Mouse (Mus musculus) hindbrain, embryonic 14.5 days (tissue): ENCODE data around the gene Hspa2. TPM values are rescaled to one million over a fixed set of nuclear protein-coding genes. Genes with fewer than 3 reads are reported as not detected.
A peak's percentile ranks its signal among the peaks of the same experiment; 100 is the strongest.

Experiments
- ATAC-seq: fragments of 200-750 bp; cut with Nextera tagmentation; 2 replicates; pipeline ENCODE4 v1.8.0; 2017; ENCODE audit warnings: moderate number of reproducible peaks, mild to moderate bottlenecking, moderate TSS enrichment, moderate library complexity; ENCODE audit not compliant: low FRiP score
- DNase-seq: peaks from one replicate; pipeline ENCODE4 v3.0.0-alpha.2; 2015; ENCODE audit warnings: low spot score
- H3K27ac ChIP-seq: fragments of 300-500 bp; sonication (generic); 2 replicates; pipeline ENCODE4 v1.5.1; 2014; ENCODE audit warnings: mild to moderate bottlenecking, moderate library complexity
- H3K27me3 ChIP-seq: fragments of 300-500 bp; sonication (generic); 2 replicates; pipeline ENCODE4 v1.6.1; 2014; ENCODE audit warnings: mild to moderate bottlenecking, low read length, mixed read lengths; ENCODE audit not compliant: control insufficient read depth, insufficient read depth
- H3K36me3 ChIP-seq: fragments of 300-500 bp; sonication (generic); replicated peaks from 2 replicates; pipeline ENCODE4 v1.6.1; 2014; ENCODE audit not compliant: control insufficient read depth, insufficient read depth
- H3K4me1 ChIP-seq: fragments of 300-500 bp; sonication (generic); replicated peaks from 2 replicates; pipeline ENCODE4 v1.6.1; 2014; ENCODE audit warnings: antibody characterized with exemption, low read length, mixed read lengths; ENCODE audit not compliant: control insufficient read depth, insufficient read depth
- H3K4me2 ChIP-seq: fragments of 300-500 bp; sonication (generic); replicated peaks from 2 replicates; pipeline ENCODE4 v1.6.1; 2014; ENCODE audit warnings: mild to moderate bottlenecking, moderate library complexity
- H3K4me3 ChIP-seq: fragments of 300-500 bp; sonication (generic); replicated peaks from 2 replicates; pipeline ENCODE4 v1.5.1; 2014; ENCODE audit warnings: mild to moderate bottlenecking, low read length
- H3K9ac ChIP-seq: fragments of 300-500 bp; sonication (generic); 2 replicates; pipeline ENCODE4 v1.6.1; 2014
- H3K9me3 ChIP-seq: fragments of 300-500 bp; sonication (generic); 2 replicates; pipeline ENCODE4 v1.6.1; 2016; ENCODE audit warnings: low read length; ENCODE audit not compliant: control insufficient read depth
- WGBS: fragments of 180-500 bp; shearing (Covaris S2); extraction: QIAGEN DNeasy Blood & Tissue Kit; methylation state at CpG from one replicate; pipeline ENCODE4 v1.1.7; 2014; 5-methylcytosine and 5-hydroxymethylcytosine counted together
- polyA plus RNA-seq: library from polyadenylated mRNA; unstranded; fragments of >200 nt; fragmentation: Nextera tagmentation; extraction: Ambion mirVana; gene quantifications from 2 replicates; pipeline ENCODE4 v1.2.1, GENCODE M21; 2014

Hspa2 gene
- polyA plus RNA-seq, 1 experiment from 2014 or later = 6.4 TPM

DNA sequence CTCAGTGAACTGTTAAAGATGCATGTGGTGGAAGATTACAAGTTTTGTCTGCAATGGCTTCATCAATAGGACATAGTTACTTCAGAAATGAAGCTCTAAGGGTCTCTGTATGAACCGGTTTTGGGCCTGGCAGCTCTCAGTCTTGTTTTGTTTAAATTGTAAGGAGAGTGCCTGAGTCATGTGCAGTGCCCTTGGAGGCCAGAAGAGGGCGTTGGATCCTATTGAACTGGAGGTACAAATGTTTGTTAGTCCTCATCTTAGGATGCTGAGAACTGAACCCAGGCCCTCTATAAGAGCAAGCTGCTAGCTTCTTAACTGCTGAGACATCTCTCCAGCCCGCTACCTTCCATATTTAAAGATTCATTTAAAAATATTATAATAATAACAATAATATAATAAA, 2.3 kb upstream of the Hspa2 start:
- whole genome bisulfite sequencing = 58% methylated on average over 3 of the region's 3 CpGs
- no peaks in the 10 kb centered on the region for H3K36me3 ChIP-seq

GRCm38 (mm10) chr12:76402991-76403885, 738 bp upstream of the Hspa2 start:
- Histone ChIP-seq H3K9ac (peak overlapping the region; percentile 60), H3K9me3 (no peaks in the 10 kb centered on the region), H3K27ac (peak overlapping the region; percentile 86), H3K4me2 (peak overlapping the region; percentile 74), H3K27me3 (peaks cover 51% of the 10 kb centered on the region), H3K4me3 (peak overlapping the region; percentile 66), H3K36me3 (no peaks in the 10 kb centered on the region), H3K4me1 (peaks cover 12% of the 10 kb centered on the region; the same call in 1 of the 2 replicates)
- under 1% methylated on average over 54 of the region's 54 CpGs for WGBS
- DNase-seq (no peak), ATAC-seq (peak; percentile 90)

More for the DNA sequence above, 2.3 kb upstream of the Hspa2 start:
- no peak overlapping the region for H3K27ac ChIP-seq
- ATAC-seq = no peak
- peaks cover 37% of the 10 kb centered on the region for H3K27me3 ChIP-seq
- peaks cover 12% of the 10 kb centered on the region; the same call in 1 of the 2 replicates for H3K4me1 ChIP-seq
- no peak overlapping the region for H3K4me3 ChIP-seq
- no peak overlapping the region for H3K9ac ChIP-seq
- DNase-seq = no peak
- H3K4me2 ChIP-seq = no peak overlapping the region
- no peaks in the 10 kb centered on the region for H3K9me3 ChIP-seq

DNA sequence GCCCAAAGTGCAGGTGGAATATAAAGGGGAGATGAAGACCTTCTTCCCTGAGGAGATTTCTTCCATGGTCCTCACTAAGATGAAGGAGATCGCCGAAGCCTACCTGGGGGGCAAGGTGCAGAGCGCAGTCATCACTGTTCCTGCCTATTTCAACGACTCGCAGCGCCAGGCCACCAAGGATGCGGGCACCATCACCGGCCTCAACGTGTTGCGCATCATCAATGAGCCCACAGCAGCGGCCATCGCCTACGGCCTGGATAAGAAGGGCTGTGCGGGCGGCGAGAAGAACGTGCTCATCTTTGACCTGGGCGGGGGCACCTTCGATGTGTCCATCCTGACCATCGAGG, 833 bp downstream of the Hspa2 start:
- ATAC-seq = no peak
- peak overlapping the region; percentile 66 for H3K4me3 ChIP-seq
- peak overlapping the region; percentile 6; the same call in 1 of the 2 replicates for H3K9ac ChIP-seq
- peaks cover 12% of the 10 kb centered on the region; the same call in 1 of the 2 replicates for H3K4me1 ChIP-seq
- H3K27me3 ChIP-seq = peaks cover 54% of the 10 kb centered on the region
- H3K36me3 ChIP-seq = no peaks in the 10 kb centered on the region
- no peak for DNase-seq
- H3K27ac ChIP-seq = no peak overlapping the region
- WGBS = 6% methylated on average over 20 of the region's 20 CpGs
- no peaks in the 10 kb centered on the region for H3K9me3 ChIP-seq
- H3K4me2 ChIP-seq = peak overlapping the region; percentile 74

GRCm38 (mm10) chr12:76405183-76405970, 1.4 kb downstream of the Hspa2 start:
- Histone ChIP-seq H3K4me3 (peak overlapping the region; percentile 66), H3K9ac (no peak overlapping the region; the same call in 1 of the 2 replicates), H3K27ac (no peak overlapping the region), H3K4me2 (peak overlapping the region; percentile 74), H3K4me1 (peaks cover 12% of the 10 kb centered on the region; the same call in 1 of the 2 replicates), H3K27me3 (peaks cover 54% of the 10 kb centered on the region), H3K9me3 (no peaks in the 10 kb centered on the region), H3K36me3 (no peaks in the 10 kb centered on the region)
- ATAC-seq = no peak
- no peak for DNase-seq
- WGBS = 3% methylated on average over 64 of the region's 64 CpGs

- peaks cover 54% of the 10 kb centered on the region for H3K27me3 ChIP-seq
These were observed 2.0 kb downstream of the Hspa2 start for GRCm38 (mm10) chr12:76405971-76406370.

GRCm38 (mm10) chr12:76407184-76407583, 3.2 kb downstream of the Hspa2 start:
- no peak overlapping the region for H3K4me3 ChIP-seq
- no peak overlapping the region for H3K9ac ChIP-seq
- no peak overlapping the region for H3K4me2 ChIP-seq
- H3K4me1 ChIP-seq = peaks cover 12% of the 10 kb centered on the region; the same call in 1 of the 2 replicates
- H3K27ac ChIP-seq = no peak overlapping the region
- H3K27me3 ChIP-seq = peaks cover 47% of the 10 kb centered on the region
- WGBS = 62% methylated on average over 1 of the region's 1 CpGs
- no peaks in the 10 kb centered on the region for H3K36me3 ChIP-seq
- DNase-seq (no peak), ATAC-seq (no peak)
- no peaks in the 10 kb centered on the region for H3K9me3 ChIP-seq

More at GRCm38 (mm10) chr12:76405971-76406370, 2.0 kb downstream of the Hspa2 start:
- H3K9me3 ChIP-seq = no peaks in the 10 kb centered on the region
- no peaks in the 10 kb centered on the region for H3K36me3 ChIP-seq
- H3K4me1 ChIP-seq = peaks cover 12% of the 10 kb centered on the region; the same call in 1 of the 2 replicates
- 4% methylated on average over 23 of the region's 23 CpGs for WGBS
- no peak overlapping the region for H3K9ac ChIP-seq
- H3K27ac ChIP-seq = no peak overlapping the region
- H3K4me3 ChIP-seq = peak overlapping the region; percentile 66
- ATAC-seq = no peak
- H3K4me2 ChIP-seq = peak overlapping the region; percentile 74
- no peak for DNase-seq

GRCm38 (mm10) chr12:76409166-76409565, 5.2 kb downstream of the Hspa2 start:
- WGBS = 75% methylated on average over 4 of the region's 4 CpGs
- DNase-seq (no peak), ATAC-seq (no peak)
- Histone ChIP-seq H3K9me3 (no peaks in the 10 kb centered on the region), H3K4me2 (no peak overlapping the region), H3K27ac (no peak overlapping the region), H3K27me3 (peaks cover 41% of the 10 kb centered on the region), H3K4me3 (no peak overlapping the region), H3K36me3 (no peaks in the 10 kb centered on the region), H3K4me1 (0 out of 2 replicates have a peak, but pooled peaks cover 12% of the 10 kb centered on the region), H3K9ac (no peak overlapping the region)

- Histone ChIP-seq H3K36me3 (no peaks in the 10 kb centered on the region), H3K27ac (no peak overlapping the region), H3K4me2 (no peak overlapping the region), H3K4me3 (no peak overlapping the region), H3K9ac (no peak overlapping the region), H3K9me3 (0 out of 2 replicates have a peak, but pooled peaks cover 4% of the 10 kb centered on the region), H3K4me1 (no peaks in the 10 kb centered on the region), H3K27me3 (peaks cover 20% of the 10 kb centered on the region; the same call in 1 of the 2 replicates)
- ATAC-seq (no peak), DNase-seq (no peak)
- 89% methylated on average over 11 of the region's 12 CpGs for WGBS
These were observed 11.5 kb downstream of the Hspa2 start for GRCm38 (mm10) chr12:76415383-76416010.
